Mouse (Mus musculus): Measurements from ENCODE around the gene Rnf135. TPM values are rescaled to one million over a fixed set of nuclear protein-coding genes. Genes with fewer than 3 reads are reported as not detected.

Rnf135 gene
- polyA plus RNA-seq, 1 experiment from 2014 or later = 3.1 TPM

DNA sequence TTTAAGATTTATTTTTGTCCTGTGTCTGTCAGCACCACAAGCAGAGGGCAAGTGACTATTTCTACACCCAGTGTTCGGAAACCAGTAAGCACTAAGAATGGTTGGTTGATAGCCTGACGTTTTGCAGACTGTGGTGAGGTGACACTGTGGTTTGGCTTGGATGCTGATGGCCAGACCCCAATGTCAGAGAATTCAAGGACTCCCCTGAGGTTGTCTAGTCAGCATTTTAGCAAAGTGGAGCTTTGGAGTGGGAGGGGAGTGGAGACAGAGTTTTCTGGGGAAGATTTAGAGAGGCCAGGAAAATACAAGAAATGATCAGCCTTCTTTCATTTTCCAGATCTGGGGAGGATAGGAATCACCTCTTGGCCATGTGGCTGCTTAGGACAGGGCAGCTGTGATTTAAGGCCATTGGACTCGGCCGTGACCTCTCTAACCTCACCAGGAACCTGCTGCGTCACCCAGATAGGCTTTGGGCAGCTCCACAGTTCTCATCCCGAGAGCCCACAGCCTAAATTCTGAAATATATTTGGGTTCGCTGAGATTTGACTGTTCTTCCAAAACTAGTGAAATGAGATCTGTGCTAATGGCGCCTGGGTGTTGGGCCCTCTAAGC, 34.1 kb upstream of the Rnf135 start:
- ATAC-seq = no peak
- no peak overlapping the region for H3K27ac ChIP-seq
- no peaks in the 10 kb centered on the region for H3K9me3 ChIP-seq
- 90% methylated on average over 8 of the region's 8 CpGs for WGBS
- no peaks in the 10 kb centered on the region for H3K36me3 ChIP-seq
- no peak overlapping the region for H3K4me3 ChIP-seq (replicated peaks)
- no peak overlapping the region for H3K4me2 ChIP-seq (replicated peaks)
- H3K9ac ChIP-seq (replicated peaks) = no peak overlapping the region
- H3K27me3 ChIP-seq = peaks cover 28% of the 10 kb centered on the region
- peaks cover 6% of the 10 kb centered on the region for H3K4me1 ChIP-seq (replicated peaks)

DNA sequence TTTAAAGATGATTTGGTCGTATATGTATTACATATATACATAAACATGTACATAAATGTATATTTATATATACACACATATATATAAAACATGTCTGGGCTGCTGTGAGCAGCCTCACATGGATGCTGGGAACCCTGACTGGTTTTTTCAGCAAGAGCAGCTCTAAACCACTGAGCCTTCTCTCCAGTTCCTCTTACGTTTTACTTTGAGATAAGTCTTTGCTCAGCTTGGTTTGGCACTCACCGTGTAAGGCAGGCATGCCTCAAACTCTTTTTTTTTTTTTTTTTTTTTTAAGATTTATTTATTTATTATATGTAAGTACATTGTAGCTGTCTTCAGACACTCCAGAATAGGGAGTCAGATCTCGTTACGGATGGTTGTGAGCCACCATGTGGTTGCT, 33.1 kb upstream of the Rnf135 start:
- peaks cover 39% of the 10 kb centered on the region for H3K27me3 ChIP-seq
- ATAC-seq = no peak
- WGBS = 76% methylated on average over 5 of the region's 5 CpGs
- no peaks in the 10 kb centered on the region for H3K9me3 ChIP-seq
- no peaks in the 10 kb centered on the region for H3K36me3 ChIP-seq
- no peak overlapping the region for H3K9ac ChIP-seq (replicated peaks)
- no peak overlapping the region for H3K27ac ChIP-seq
- no peak overlapping the region for H3K4me2 ChIP-seq (replicated peaks)
- no peak overlapping the region for H3K4me3 ChIP-seq (replicated peaks)
- H3K4me1 ChIP-seq (replicated peaks) = peaks cover 7% of the 10 kb centered on the region

DNA sequence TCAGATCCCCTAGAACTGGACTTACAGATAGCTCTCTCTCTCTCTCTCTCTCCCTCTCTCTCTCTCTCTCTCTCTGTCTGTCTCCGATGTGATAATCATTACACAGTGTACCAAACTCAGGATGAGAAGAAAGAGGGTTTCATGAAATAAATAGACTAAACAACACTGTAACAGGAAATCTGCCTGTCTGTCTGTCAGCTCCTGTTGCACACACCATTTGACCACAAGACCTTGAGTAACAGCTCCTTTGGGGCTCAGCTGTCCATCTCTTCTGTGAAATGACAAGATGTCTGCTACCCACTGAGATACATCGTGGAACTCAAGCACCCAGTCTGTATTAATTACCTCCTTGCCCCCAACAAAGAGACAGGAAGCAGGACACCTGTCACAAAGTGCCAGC, 32.1 kb upstream of the Rnf135 start:
- Histone ChIP-seq H3K4me3 (replicated peaks) (no peak overlapping the region), H3K27ac (no peak overlapping the region), H3K27me3 (peaks cover 47% of the 10 kb centered on the region), H3K4me1 (replicated peaks) (peaks cover 7% of the 10 kb centered on the region), H3K4me2 (replicated peaks) (no peak overlapping the region), H3K9ac (replicated peaks) (no peak overlapping the region), H3K9me3 (no peaks in the 10 kb centered on the region), H3K36me3 (no peaks in the 10 kb centered on the region)
- no peak for ATAC-seq
- 71% methylated on average over 2 of the region's 2 CpGs for WGBS

DNA sequence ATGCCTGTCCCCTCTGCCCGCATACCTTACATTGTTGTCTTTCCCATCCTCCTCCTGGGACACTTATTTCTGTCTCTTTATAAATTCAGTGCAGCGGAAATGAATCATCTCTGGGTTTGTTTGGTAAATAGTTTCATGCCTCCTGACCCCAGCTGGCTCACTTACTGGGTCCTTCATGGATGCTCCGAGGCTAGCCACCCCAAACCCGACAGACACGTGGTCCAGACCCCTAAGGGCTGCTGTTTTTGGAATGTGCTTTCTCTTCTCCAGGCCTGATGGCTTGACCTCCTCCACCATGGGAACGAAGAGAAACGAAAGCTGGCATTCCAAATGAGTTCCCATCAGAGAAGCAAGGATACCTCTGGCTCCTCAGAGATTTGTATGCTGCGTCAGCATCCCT, 31.3 kb upstream of the Rnf135 start:
- WGBS = 82% methylated on average over 8 of the region's 8 CpGs
- Histone ChIP-seq H3K9me3 (no peaks in the 10 kb centered on the region), H3K36me3 (no peaks in the 10 kb centered on the region), H3K4me2 (replicated peaks) (no peak overlapping the region), H3K9ac (replicated peaks) (no peak overlapping the region), H3K27me3 (peaks cover 47% of the 10 kb centered on the region), H3K4me3 (replicated peaks) (no peak overlapping the region), H3K27ac (no peak overlapping the region), H3K4me1 (replicated peaks) (peaks cover 7% of the 10 kb centered on the region)
- ATAC-seq = no peak

DNA sequence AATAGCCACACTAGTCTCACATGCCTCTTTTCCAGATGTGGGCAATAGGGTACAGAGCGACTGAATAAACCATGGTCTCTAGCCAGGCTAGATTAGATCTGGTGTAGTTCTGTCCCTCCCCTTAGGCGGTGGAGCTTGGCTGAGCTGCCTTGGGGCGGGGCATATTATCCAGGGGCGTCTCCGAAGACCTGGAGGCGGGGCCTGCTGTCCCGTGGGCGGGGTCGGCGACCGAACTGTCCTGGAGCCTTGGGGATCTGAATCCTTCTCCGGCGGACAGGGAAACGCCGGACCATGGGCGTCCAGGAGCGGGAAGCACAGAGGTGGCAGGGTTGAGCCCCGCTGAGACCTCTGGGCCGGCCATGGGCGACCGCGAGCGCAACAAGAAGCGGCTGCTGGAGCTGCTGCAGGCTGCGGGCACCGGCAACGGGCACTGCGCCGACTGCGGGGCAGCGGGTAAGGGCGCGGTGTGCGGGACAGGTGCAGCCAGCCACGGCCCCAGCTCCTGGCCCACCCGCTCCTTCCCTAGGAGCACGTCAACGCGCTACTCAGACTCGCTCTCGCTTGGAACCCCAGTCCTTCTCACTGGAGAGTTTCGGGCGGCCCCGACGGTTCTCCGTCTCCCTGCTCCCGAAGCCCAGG, 29.7 kb upstream of the Rnf135 start, which contains the start of gene Adap2:
Gene Adap2 (plus strand): TSS at position 249 of the 639 bp plus-strand sequence.
- Histone ChIP-seq H3K36me3 (no peaks in the 10 kb centered on the region), H3K9ac (replicated peaks) (peak within 1 kb of the TSS; percentile 66), H3K4me3 (replicated peaks) (peak within 1 kb of the TSS; percentile 49), H3K27me3 (peaks cover 47% of the 10 kb centered on the region), H3K27ac (no peak within 1 kb of the TSS), H3K4me2 (replicated peaks) (peak within 1 kb of the TSS; percentile 73), H3K4me1 (replicated peaks) (peaks cover 7% of the 10 kb centered on the region), H3K9me3 (no peaks in the 10 kb centered on the region)
- 3% methylated on average over 47 of the region's 47 CpGs for WGBS
- peak; percentile 67 for ATAC-seq

DNA sequence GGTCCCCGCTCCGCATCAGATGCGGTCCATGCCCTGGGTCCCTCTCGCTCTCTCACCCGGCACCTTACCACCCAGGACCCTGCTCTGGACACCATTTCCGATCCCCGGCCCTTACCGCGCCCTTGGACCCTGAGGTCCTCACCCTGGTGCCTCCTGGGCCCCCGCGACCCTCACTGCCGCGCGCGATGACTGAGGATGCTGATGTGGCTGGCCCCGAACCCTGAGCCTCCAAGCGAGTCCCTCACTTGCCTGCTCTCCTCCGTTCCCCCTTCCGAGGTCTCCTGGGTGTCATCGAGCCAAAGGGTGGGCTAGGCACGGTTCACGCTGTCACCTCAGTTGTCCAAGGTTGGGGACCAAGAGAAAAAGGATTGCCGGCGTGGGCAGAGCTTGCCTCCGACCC, 29.1 kb upstream of the Rnf135 start:
- H3K27me3 ChIP-seq = peaks cover 47% of the 10 kb centered on the region
- WGBS = 23% methylated on average over 25 of the region's 25 CpGs
- H3K9ac ChIP-seq (replicated peaks) = peak overlapping the region; percentile 66; the same call in 1 of the 2 replicates
- no peaks in the 10 kb centered on the region for H3K9me3 ChIP-seq
- no peak for ATAC-seq
- peak overlapping the region; percentile 49 for H3K4me3 ChIP-seq (replicated peaks)
- H3K36me3 ChIP-seq = no peaks in the 10 kb centered on the region
- H3K4me2 ChIP-seq (replicated peaks) = peak overlapping the region; percentile 73
- peaks cover 7% of the 10 kb centered on the region for H3K4me1 ChIP-seq (replicated peaks)
- H3K27ac ChIP-seq = no peak overlapping the region

DNA sequence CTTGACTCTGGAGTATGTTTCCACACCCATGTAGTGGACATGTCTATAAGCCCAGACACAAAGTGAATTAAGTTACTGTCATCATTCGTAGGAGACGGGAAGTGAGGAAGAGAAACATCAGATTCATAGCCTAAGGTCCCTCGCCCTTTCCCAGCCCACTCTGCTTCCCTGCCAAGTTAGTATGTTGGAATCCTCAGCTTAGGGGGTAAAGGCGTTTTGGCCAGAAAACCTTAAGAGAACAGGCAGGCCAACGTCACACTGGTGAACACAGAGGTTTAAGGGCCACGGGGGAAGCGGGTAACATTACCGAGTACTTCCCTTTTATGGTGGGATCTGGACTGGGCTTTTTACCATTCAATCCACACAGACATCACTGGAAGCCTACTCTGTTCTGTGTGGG, 28.1 kb upstream of the Rnf135 start:
- no peak overlapping the region for H3K27ac ChIP-seq
- H3K9me3 ChIP-seq = no peaks in the 10 kb centered on the region
- H3K4me2 ChIP-seq (replicated peaks) = no peak overlapping the region
- no peak overlapping the region for H3K9ac ChIP-seq (replicated peaks)
- H3K4me1 ChIP-seq (replicated peaks) = peaks cover 7% of the 10 kb centered on the region
- H3K4me3 ChIP-seq (replicated peaks) = no peak overlapping the region
- H3K36me3 ChIP-seq = no peaks in the 10 kb centered on the region
- peaks cover 47% of the 10 kb centered on the region for H3K27me3 ChIP-seq
- no peak for ATAC-seq
- 89% methylated on average over 8 of the region's 8 CpGs for WGBS

DNA sequence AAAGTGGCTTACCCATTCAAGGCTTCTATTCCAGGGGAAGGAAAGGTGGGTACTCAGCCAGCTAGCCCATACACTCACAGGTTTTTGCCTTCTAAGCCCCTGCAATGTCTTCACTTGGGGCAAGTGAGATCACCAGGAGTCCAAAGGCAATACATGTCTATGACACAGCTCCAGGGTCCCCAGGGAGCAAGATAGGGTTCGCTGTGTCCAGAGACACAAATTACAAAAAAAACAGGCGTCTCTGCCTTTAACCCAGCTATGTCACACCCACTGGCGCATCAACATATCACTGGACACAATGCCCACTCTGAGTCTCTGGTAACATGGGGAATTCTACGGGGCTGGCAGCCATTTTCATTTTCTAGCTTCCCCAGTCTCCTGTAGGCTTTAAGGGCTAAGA, 27.7 kb upstream of the Rnf135 start:
- ATAC-seq = no peak
- Histone ChIP-seq H3K9ac (replicated peaks) (no peak overlapping the region), H3K27me3 (peaks cover 47% of the 10 kb centered on the region), H3K36me3 (no peaks in the 10 kb centered on the region), H3K9me3 (no peaks in the 10 kb centered on the region), H3K4me2 (replicated peaks) (no peak overlapping the region), H3K4me3 (replicated peaks) (no peak overlapping the region), H3K4me1 (replicated peaks) (peaks cover 7% of the 10 kb centered on the region), H3K27ac (no peak overlapping the region)
- 88% methylated on average over 4 of the region's 4 CpGs for WGBS

DNA sequence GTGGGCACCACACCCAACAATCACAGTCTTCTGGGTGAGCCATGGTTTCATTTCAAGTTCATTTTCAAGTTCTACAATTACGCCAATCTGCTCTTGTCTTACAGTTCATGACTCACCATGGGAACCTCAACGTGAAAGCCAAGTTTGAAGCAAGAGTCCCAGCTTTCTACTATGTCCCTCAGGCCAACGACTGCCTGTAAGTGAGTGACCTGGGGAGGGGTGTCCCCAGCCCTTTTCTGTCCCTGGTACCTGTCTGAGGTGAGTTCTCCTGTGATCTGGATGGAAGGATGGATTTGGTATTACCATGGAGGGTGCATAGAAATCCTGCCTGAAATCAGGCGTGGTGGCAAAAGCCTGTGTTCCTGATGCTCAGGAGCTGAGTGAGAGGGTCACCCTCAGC, 26.8 kb upstream of the Rnf135 start:
- no peak overlapping the region for H3K9ac ChIP-seq (replicated peaks)
- no peak overlapping the region for H3K4me3 ChIP-seq (replicated peaks)
- no peak for ATAC-seq
- H3K4me1 ChIP-seq (replicated peaks) = peaks cover 7% of the 10 kb centered on the region
- H3K27me3 ChIP-seq = peaks cover 45% of the 10 kb centered on the region
- no peaks in the 10 kb centered on the region for H3K36me3 ChIP-seq
- H3K4me2 ChIP-seq (replicated peaks) = no peak overlapping the region
- H3K9me3 ChIP-seq = no peaks in the 10 kb centered on the region
- no peak overlapping the region for H3K27ac ChIP-seq
- WGBS = 82% methylated on average over 4 of the region's 4 CpGs

DNA sequence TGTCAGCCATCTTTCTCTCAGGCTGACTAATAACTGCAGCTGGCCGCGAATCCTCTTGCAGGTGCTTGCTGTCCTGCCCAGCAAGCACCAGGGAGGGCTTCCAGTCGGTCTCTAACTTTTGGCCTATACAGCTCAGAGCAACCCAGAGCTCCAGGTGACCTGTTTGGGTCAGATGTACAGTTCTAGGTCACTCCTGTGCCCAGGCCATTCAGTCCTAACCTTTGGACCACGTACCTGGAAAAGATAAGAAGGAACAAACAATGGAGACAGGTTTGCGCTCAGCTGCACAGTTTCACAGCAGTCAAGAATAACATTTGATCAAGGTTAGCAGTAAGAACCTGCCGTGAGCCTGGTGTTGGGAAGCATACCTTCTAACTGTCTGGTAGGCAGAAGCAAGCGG, 24.6 kb upstream of the Rnf135 start:
- no peak for ATAC-seq
- Histone ChIP-seq H3K4me3 (replicated peaks) (no peak overlapping the region), H3K27ac (no peak overlapping the region), H3K9ac (replicated peaks) (no peak overlapping the region), H3K27me3 (peaks cover 24% of the 10 kb centered on the region), H3K9me3 (no peaks in the 10 kb centered on the region), H3K4me2 (replicated peaks) (no peak overlapping the region), H3K4me1 (replicated peaks) (peaks cover 6% of the 10 kb centered on the region), H3K36me3 (no peaks in the 10 kb centered on the region)
- WGBS = 86% methylated on average over 7 of the region's 7 CpGs

DNA sequence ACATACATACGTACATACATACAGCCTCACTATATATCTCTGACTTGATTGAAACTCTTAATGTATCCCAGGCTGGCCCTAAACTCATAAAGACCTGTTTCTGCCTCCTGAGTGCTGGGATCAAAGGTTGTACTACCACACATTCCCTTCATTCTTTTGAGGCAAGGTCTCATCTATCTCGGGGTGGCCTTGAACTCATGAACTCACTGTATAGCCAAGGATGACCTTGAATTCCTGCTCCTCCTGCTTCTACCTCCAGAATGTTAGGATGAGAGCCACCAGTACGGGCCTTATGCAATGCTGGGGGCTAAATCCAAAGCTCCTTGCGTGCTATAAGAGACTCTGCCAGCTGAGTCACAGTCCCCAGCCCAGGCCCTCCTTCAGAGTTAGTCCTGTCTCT, 22.6 kb upstream of the Rnf135 start:
- no peaks in the 10 kb centered on the region for H3K9me3 ChIP-seq
- WGBS = 91% methylated on average over 4 of the region's 4 CpGs
- no peaks in the 10 kb centered on the region for H3K4me1 ChIP-seq (replicated peaks)
- no peak overlapping the region for H3K4me3 ChIP-seq (replicated peaks)
- H3K9ac ChIP-seq (replicated peaks) = no peak overlapping the region
- ATAC-seq = no peak
- no peak overlapping the region for H3K4me2 ChIP-seq (replicated peaks)
- peaks cover 4% of the 10 kb centered on the region; the same call in 1 of the 2 replicates for H3K27me3 ChIP-seq
- H3K27ac ChIP-seq = no peak overlapping the region
- no peaks in the 10 kb centered on the region for H3K36me3 ChIP-seq

DNA sequence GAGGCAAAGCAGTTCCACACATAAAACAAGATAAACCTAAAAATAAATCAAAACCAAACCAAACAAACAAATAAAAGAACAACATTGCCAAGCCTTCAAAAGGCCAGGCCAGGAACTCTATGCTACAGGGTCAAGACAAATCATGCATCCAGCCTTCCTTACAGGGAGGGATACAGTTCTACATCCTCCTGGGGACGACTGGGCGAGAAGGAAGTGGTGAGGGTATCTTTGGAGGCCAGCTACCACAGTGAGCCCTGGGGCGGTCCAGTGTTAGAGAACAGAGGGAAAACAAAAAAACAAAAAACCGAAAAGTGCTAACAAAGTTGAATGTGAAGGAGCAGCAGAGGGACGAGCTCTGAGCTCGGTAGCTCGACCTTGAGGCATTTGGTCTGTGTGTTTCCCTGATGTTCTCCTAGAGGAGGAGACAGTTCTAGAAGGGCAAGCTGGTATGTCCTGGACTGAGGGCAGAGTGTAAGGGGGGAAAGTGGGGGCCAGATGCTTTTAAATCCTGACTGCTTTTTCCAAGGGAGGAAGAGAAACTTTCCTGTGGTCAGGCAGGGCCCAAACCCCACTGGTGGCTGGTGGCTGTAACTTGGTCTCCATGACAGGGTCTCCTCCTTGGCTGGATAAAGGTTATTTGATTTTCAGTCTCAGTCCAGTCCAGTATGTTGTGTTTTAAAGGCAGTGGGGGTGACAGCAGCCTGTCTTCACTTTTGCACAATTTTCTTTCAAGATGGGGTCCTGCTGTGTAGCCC, 20.1 kb upstream of the Rnf135 start:
- Histone ChIP-seq H3K36me3 (no peaks in the 10 kb centered on the region), H3K4me3 (replicated peaks) (no peak overlapping the region), H3K9me3 (no peaks in the 10 kb centered on the region), H3K9ac (replicated peaks) (no peak overlapping the region), H3K4me1 (replicated peaks) (no peaks in the 10 kb centered on the region), H3K27ac (no peak overlapping the region), H3K27me3 (no peaks in the 10 kb centered on the region), H3K4me2 (replicated peaks) (no peak overlapping the region)
- WGBS = 76% methylated on average over 7 of the region's 7 CpGs
- ATAC-seq = no peak
